Mouse (Mus musculus): ENCODE results near the gene Wnt5b. TPM values are rescaled to one million over a fixed set of nuclear protein-coding genes. Genes with fewer than 3 reads are reported as not detected.

Gene Wnt5b
- polyA plus RNA-seq, 1 experiment from 2014 or later = 3.2 TPM

- Histone ChIP-seq H3K4me3 (ENCODE audit: low read depth, low read length) (no peak overlapping the region), H3K36me3 (ENCODE audit: control insufficient read depth, insufficient read depth, low read length) (peaks cover 2% of the 10 kb centered on the region; the same call in 1 of the 2 replicates), H3K27ac (ENCODE audit: low read depth, low read length) (no peak overlapping the region), H3K27me3 (replicated peaks; ENCODE audit: control insufficient read depth, insufficient read depth, low read length) (no peaks in the 10 kb centered on the region), H3K9ac (ENCODE audit: low read depth, low read length) (no peak overlapping the region), H3K4me2 (no peak overlapping the region), H3K9me3 (ENCODE audit: control insufficient read depth, low read length) (no peaks in the 10 kb centered on the region), H3K4me1 (replicated peaks; ENCODE audit: control insufficient read depth, insufficient read depth, low read length) (no peaks in the 10 kb centered on the region)
- ATAC-seq (replicated peaks; ENCODE audit: low FRiP score) (no peak), DNase-seq (ENCODE audit: low spot score) (no peak)
- WGBS = 79% methylated on average over 7 of the region's 7 CpGs
Observed at GRCm38 (mm10) chr6:119572296-119572695, 28.1 kb upstream of the Wnt5b start.

- H3K4me1 ChIP-seq (replicated peaks; ENCODE audit: control insufficient read depth, insufficient read depth, low read length) = no peaks in the 10 kb centered on the region
- H3K27me3 ChIP-seq (replicated peaks; ENCODE audit: control insufficient read depth, insufficient read depth, low read length) = no peaks in the 10 kb centered on the region
- no peak for DNase-seq (ENCODE audit: low spot score)
- H3K9ac ChIP-seq (ENCODE audit: low read depth, low read length) = no peak overlapping the region
- H3K4me2 ChIP-seq = no peak overlapping the region
- H3K36me3 ChIP-seq (ENCODE audit: control insufficient read depth, insufficient read depth, low read length) = peaks cover 2% of the 10 kb centered on the region; the same call in 1 of the 2 replicates
- ATAC-seq (replicated peaks; ENCODE audit: low FRiP score) = no peak
- H3K27ac ChIP-seq (ENCODE audit: low read depth, low read length) = no peak overlapping the region
- no peaks in the 10 kb centered on the region for H3K9me3 ChIP-seq (ENCODE audit: control insufficient read depth, low read length)
- WGBS = 73% methylated on average over 4 of the region's 4 CpGs
- no peak overlapping the region for H3K4me3 ChIP-seq (ENCODE audit: low read depth, low read length)
Observed at GRCm38 (mm10) chr6:119570797-119571196, 26.6 kb upstream of the Wnt5b start.

DNA sequence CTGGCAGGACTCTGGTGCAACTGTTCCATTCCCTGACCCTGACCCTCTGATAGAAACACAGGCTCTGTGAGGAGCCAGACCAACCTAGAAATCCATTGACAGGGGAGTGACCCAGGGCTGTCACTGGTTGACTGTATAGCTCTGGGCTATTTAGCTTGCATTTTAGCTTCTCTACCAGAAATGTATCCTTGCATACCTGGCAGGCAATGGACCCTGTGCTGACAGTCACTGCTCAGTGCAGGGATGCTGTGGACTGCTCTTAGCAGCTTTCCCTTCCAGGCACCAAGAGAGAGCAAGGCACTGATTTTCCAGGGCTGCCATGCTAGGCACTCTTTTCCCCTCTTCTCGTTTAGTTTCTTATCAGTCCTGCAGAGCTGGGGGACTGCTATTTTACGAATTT lies 24.2 kb upstream of the Wnt5b start:
- DNase-seq (ENCODE audit: low spot score) (no peak), ATAC-seq (replicated peaks; ENCODE audit: low FRiP score) (no peak)
- Histone ChIP-seq H3K27me3 (replicated peaks; ENCODE audit: control insufficient read depth, insufficient read depth, low read length) (no peaks in the 10 kb centered on the region), H3K4me1 (replicated peaks; ENCODE audit: control insufficient read depth, insufficient read depth, low read length) (no peaks in the 10 kb centered on the region), H3K36me3 (ENCODE audit: control insufficient read depth, insufficient read depth, low read length) (no peaks in the 10 kb centered on the region), H3K27ac (ENCODE audit: low read depth, low read length) (no peak overlapping the region), H3K9me3 (ENCODE audit: control insufficient read depth, low read length) (no peaks in the 10 kb centered on the region), H3K4me2 (no peak overlapping the region), H3K4me3 (ENCODE audit: low read depth, low read length) (no peak overlapping the region), H3K9ac (ENCODE audit: low read depth, low read length) (no peak overlapping the region)
- WGBS = 51% methylated on average over 2 of the region's 2 CpGs

- Histone ChIP-seq H3K27me3 (replicated peaks; ENCODE audit: control insufficient read depth, insufficient read depth, low read length) (no peaks in the 10 kb centered on the region), H3K9me3 (ENCODE audit: control insufficient read depth, low read length) (no peaks in the 10 kb centered on the region), H3K4me1 (replicated peaks; ENCODE audit: control insufficient read depth, insufficient read depth, low read length) (no peaks in the 10 kb centered on the region), H3K4me3 (ENCODE audit: low read depth, low read length) (no peak overlapping the region), H3K36me3 (ENCODE audit: control insufficient read depth, insufficient read depth, low read length) (no peaks in the 10 kb centered on the region), H3K27ac (ENCODE audit: low read depth, low read length) (no peak overlapping the region), H3K4me2 (no peak overlapping the region), H3K9ac (ENCODE audit: low read depth, low read length) (no peak overlapping the region)
- ATAC-seq (replicated peaks; ENCODE audit: low FRiP score) (no peak), DNase-seq (ENCODE audit: low spot score) (no peak)
- WGBS = 82% methylated on average over 23 of the region's 23 CpGs
Observed at GRCm38 (mm10) chr6:119565451-119566379, 21.6 kb upstream of the Wnt5b start.

DNA sequence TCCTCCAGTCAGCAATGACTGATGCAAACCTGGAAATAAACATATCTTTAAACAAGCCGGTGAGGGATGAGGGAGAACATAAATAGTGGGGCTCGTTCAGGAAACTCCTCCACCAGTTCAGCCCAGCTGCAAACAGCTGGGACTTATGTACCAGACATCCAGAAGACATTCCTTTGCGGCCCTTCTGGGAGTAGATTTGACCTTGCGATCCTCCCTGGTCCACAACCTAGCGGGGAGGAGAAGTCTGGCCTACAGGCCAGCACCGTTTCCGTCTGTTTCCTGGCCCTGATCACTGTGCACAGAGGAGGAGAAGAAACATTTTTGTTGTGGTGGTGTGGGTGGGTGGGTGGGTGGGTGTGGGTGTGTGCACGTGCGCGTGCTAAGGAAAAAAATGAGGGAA lies 18.4 kb upstream of the Wnt5b start:
- ATAC-seq (replicated peaks; ENCODE audit: low FRiP score) = no peak
- no peak overlapping the region for H3K4me2 ChIP-seq
- no peak for DNase-seq (ENCODE audit: low spot score)
- H3K9me3 ChIP-seq (ENCODE audit: control insufficient read depth, low read length) = no peaks in the 10 kb centered on the region
- no peaks in the 10 kb centered on the region for H3K27me3 ChIP-seq (replicated peaks; ENCODE audit: control insufficient read depth, insufficient read depth, low read length)
- H3K36me3 ChIP-seq (ENCODE audit: control insufficient read depth, insufficient read depth, low read length) = no peaks in the 10 kb centered on the region
- no peak overlapping the region for H3K27ac ChIP-seq (ENCODE audit: low read depth, low read length)
- 75% methylated on average over 10 of the region's 10 CpGs for WGBS
- no peak overlapping the region for H3K4me3 ChIP-seq (ENCODE audit: low read depth, low read length)
- H3K9ac ChIP-seq (ENCODE audit: low read depth, low read length) = no peak overlapping the region
- no peaks in the 10 kb centered on the region for H3K4me1 ChIP-seq (replicated peaks; ENCODE audit: control insufficient read depth, insufficient read depth, low read length)

- Histone ChIP-seq H3K27ac (ENCODE audit: low read depth, low read length) (no peak overlapping the region), H3K4me2 (no peak overlapping the region), H3K27me3 (replicated peaks; ENCODE audit: control insufficient read depth, insufficient read depth, low read length) (no peaks in the 10 kb centered on the region), H3K9ac (ENCODE audit: low read depth, low read length) (no peak overlapping the region), H3K4me3 (ENCODE audit: low read depth, low read length) (no peak overlapping the region), H3K4me1 (replicated peaks; ENCODE audit: control insufficient read depth, insufficient read depth, low read length) (no peaks in the 10 kb centered on the region), H3K36me3 (ENCODE audit: control insufficient read depth, insufficient read depth, low read length) (no peaks in the 10 kb centered on the region), H3K9me3 (ENCODE audit: control insufficient read depth, low read length) (no peaks in the 10 kb centered on the region)
- DNase-seq (ENCODE audit: low spot score) = no peak
- no peak for ATAC-seq (replicated peaks; ENCODE audit: low FRiP score)
- 55% methylated on average over 7 of the region's 7 CpGs for WGBS
Observed at GRCm38 (mm10) chr6:119558855-119559254, 14.7 kb upstream of the Wnt5b start.

DNA sequence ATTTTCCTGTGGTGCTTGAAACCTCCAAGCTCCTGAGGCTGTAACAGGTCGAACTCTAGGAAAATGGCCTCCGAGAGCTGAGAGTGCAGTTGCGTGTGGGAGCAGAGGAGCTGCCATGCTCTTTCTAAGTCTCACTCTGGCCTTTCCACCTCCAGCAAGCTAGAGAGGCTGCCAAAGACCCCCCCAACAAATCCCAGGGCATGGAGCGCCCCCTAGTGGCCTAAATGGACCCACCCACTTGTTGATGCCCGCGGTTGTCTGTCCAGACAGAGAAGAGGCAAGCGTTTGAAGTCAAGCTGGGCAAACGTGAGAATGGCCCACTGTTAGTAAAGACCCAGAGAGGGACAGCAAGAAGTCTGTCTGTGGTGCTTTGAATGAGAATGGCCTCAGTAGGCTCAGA lies 10.3 kb upstream of the Wnt5b start:
- Histone ChIP-seq H3K4me3 (ENCODE audit: low read depth, low read length) (no peak overlapping the region), H3K4me1 (replicated peaks; ENCODE audit: control insufficient read depth, insufficient read depth, low read length) (no peaks in the 10 kb centered on the region), H3K27ac (ENCODE audit: low read depth, low read length) (no peak overlapping the region), H3K27me3 (replicated peaks; ENCODE audit: control insufficient read depth, insufficient read depth, low read length) (no peaks in the 10 kb centered on the region), H3K9ac (ENCODE audit: low read depth, low read length) (no peak overlapping the region), H3K9me3 (ENCODE audit: control insufficient read depth, low read length) (no peaks in the 10 kb centered on the region), H3K4me2 (no peak overlapping the region), H3K36me3 (ENCODE audit: control insufficient read depth, insufficient read depth, low read length) (no peaks in the 10 kb centered on the region)
- WGBS = 69% methylated on average over 8 of the region's 8 CpGs
- ATAC-seq (replicated peaks; ENCODE audit: low FRiP score) = no peak
- no peak for DNase-seq (ENCODE audit: low spot score)

DNA sequence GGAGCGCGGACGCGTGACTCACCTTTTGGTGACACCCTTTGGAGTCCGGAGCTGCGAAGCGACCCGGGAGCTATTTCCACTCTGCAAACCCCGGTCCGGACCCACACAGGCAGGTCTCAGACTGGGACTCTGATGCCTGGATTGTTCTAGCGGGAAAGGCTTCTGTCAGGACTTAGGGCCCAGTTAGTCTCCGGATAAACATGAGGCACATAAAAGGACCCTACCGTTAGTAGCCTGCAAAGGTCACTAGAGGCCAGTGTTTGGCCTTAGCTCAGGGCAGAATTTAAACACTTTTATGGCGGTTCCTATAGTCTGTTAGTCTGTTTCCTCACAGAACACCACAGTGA lies 344 bp upstream of the Wnt5b start:
- Histone ChIP-seq H3K4me1 (replicated peaks; ENCODE audit: control insufficient read depth, insufficient read depth, low read length) (0 out of 2 replicates have a peak, but pooled peaks cover 2% of the 10 kb centered on the region), H3K36me3 (ENCODE audit: control insufficient read depth, insufficient read depth, low read length) (no peaks in the 10 kb centered on the region), H3K4me3 (ENCODE audit: low read depth, low read length) (peak overlapping the region; percentile 63), H3K9me3 (ENCODE audit: control insufficient read depth, low read length) (no peaks in the 10 kb centered on the region), H3K27ac (ENCODE audit: low read depth, low read length) (no peak overlapping the region), H3K9ac (ENCODE audit: low read depth, low read length) (no peak overlapping the region), H3K4me2 (peak overlapping the region; percentile 85), H3K27me3 (replicated peaks; ENCODE audit: control insufficient read depth, insufficient read depth, low read length) (peaks cover 49% of the 10 kb centered on the region)
- WGBS = 5% methylated on average over 14 of the region's 14 CpGs
- ATAC-seq (replicated peaks; ENCODE audit: low FRiP score) = no peak
- DNase-seq (ENCODE audit: low spot score) = no peak

GRCm38 (mm10) chr6:119543456-119543802 lies 718 bp downstream of the Wnt5b start:
- Histone ChIP-seq H3K27ac (ENCODE audit: low read depth, low read length) (no peak overlapping the region), H3K36me3 (ENCODE audit: control insufficient read depth, insufficient read depth, low read length) (no peaks in the 10 kb centered on the region), H3K4me1 (replicated peaks; ENCODE audit: control insufficient read depth, insufficient read depth, low read length) (0 out of 2 replicates have a peak, but pooled peaks cover 2% of the 10 kb centered on the region), H3K9me3 (ENCODE audit: control insufficient read depth, low read length) (no peaks in the 10 kb centered on the region), H3K4me2 (peak overlapping the region; percentile 85), H3K9ac (ENCODE audit: low read depth, low read length) (peak overlapping the region; percentile 49), H3K4me3 (ENCODE audit: low read depth, low read length) (peak overlapping the region; percentile 63), H3K27me3 (replicated peaks; ENCODE audit: control insufficient read depth, insufficient read depth, low read length) (peaks cover 49% of the 10 kb centered on the region)
- no peak for ATAC-seq (replicated peaks; ENCODE audit: low FRiP score)
- peak; percentile 43 for DNase-seq (ENCODE audit: low spot score)
- 3% methylated on average over 30 of the region's 30 CpGs for WGBS
